Mouse (Mus musculus) mature B cell (primary cell): ENCODE results near the gene Slc7a15.
"Not testable (repeated sequence)": the region's sequence is repeated elsewhere in the genome, so short reads cannot be mapped to it uniquely, and the experiment has no call there.

Source experiments
- in situ Hi-C: fragments of 300-500 bp; cut with MboI; formaldehyde crosslinking; loops from 2 replicates; pipeline ENCODE4 v1.14.3; 2019

The Slc7a15 gene

DNA sequence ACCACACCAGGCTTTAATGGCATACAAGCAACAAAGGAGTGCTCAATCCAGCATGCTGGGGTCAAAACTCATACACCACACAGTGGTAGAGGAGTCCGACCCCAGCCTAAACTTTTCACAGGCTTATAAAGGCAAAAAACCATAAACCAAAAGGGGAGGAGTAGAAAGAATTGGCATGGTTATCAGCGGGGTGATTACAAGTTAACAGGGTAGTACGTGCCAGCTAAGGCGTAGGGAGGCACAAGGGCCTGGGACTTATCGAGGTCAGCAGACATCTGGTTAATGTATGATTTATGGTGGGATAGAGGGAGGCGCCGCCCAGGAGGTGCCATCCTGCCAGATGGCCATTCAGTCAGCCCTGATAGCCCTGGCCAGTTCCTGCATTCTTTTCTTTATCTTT lies at the start of gene Slc7a15:
Gene Slc7a15, minus strand, starts transcription at position 101 of the 400 bp plus-strand sequence.
- in situ Hi-C loops: not testable (repeated sequence)

- in situ Hi-C loops: not testable (repeated sequence)
Measured at GRCm38 (mm10) chr12:8648211-8648610, 49.3 kb upstream of the Slc7a15 start.

- in situ Hi-C loops: no loop called here
Measured at GRCm38 (mm10) chr12:8641425-8641735, 42.5 kb upstream of the Slc7a15 start.

DNA sequence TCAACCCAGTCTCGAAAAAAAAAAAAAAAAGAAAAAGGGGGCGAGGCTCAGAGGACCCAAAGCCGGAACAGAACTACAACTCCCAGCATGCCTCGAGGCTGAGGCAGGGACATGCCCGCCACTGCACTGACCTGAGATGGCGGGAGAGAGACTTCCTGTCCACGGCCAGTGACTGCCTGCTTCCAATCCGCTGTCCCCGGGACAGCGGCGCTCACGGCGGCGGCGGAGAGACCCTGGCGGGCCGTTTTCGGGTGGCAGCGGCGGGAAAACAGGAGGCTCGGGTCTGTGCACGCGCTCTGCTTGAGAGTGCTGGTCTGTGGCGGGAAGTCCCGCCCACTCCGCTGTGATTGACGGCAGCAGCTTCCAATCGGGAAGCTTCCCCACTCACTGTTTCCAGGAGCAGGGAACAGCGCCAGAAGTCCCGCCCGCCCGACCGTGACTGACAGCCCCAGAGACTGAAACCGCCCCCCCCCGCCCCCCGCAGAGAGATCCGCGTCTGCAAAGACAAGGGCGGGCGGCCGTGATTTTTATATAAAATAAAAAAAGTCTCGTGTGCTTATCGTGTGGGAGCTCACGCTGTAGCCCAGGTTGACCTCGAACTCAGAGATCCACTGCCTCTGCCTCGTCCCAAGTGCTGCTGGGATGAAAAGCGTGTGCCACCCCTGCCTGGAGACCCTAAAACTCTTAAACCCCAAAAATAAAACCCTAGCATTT lies 42.0 kb upstream of the Slc7a15 start:
- in situ Hi-C loops: no loop called here

DNA sequence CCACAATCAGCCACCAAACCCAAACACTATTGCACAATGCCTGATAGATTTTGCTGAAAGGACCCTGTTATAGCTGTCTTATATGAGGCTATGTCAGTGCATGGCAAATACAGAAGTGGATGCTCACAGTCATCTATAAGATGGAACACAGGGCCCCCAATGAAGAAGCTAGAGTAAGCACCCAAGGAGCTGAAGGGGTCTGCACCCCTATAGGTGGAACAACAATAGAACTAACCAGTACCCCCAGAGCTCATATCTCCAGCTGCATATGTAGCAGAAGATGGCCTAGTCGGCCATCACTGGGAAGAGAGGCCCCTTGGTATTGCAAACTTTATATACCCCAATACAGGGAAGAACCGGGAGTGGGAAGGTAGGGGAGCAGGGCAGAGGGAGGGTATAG lies 41.3 kb upstream of the Slc7a15 start:
- in situ Hi-C loops: not testable (repeated sequence)

- in situ Hi-C loops: not testable (repeated sequence)
Measured at GRCm38 (mm10) chr12:8638411-8639087, 39.7 kb upstream of the Slc7a15 start.

GRCm38 (mm10) chr12:8636945-8637344 lies 38.1 kb upstream of the Slc7a15 start:
- in situ Hi-C loops: no loop called here

DNA sequence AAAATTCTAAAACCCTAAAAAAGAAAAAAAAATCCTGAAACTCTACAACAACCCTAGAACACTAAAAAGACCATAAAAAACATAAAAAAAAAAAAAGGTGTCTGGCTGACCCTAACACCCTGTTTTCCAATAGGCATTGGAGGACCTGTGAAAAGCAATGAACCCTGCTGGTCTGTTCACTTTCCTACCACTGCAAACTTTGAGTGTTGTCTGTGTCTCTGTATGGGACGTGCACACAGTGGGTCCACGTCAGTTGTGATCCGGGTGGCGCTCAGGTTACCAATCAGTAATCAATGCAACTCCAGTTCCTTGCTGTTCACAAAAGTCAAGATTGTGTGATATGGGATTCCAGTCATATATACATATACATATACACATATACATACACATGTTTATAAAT lies 36.7 kb upstream of the Slc7a15 start:
- in situ Hi-C loops: no loop called here

DNA sequence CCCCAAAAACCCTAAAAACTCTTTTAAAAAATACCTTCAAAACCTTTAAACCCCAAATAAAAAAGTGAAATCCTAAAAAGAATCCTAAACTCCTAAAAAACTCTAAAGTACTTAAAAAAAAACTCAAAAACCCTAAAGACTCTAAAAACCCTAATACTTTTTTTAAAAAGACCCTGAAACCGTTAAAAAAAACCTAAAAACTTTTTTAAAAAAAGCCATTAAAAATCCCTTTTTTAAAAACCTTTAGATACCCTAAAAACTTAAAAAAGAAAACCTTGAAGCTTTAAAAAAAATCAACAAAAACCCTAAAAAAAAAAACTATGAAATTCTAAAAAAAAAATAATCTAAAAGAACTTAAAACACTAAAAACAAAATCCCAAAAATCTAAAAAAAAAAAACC lies 35.4 kb upstream of the Slc7a15 start:
- in situ Hi-C loops: no loop called here

GRCm38 (mm10) chr12:8632737-8633365 lies 34.0 kb upstream of the Slc7a15 start:
- in situ Hi-C loops: no loop called here

DNA sequence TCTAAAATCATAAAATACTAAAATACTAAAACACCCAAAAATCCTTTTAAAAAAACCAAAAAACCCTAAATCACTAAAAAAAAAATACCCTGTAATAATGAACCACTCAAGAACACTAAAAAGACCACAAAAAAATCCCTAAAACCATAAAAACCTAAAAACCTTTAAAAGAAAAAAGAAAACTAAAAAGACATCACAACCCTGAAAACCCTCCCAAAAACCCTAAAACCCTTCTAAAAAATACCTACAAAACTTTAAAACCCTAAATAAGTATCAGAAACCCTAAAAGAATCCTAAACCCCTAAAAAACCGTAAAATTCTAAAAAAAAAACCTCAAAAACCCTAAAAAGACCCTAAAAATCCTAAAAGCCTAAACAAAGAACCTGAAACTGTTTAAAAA lies 32.8 kb upstream of the Slc7a15 start:
- in situ Hi-C loops: no loop called here

- in situ Hi-C loops: no loop called here
Measured at GRCm38 (mm10) chr12:8629537-8629936, 30.7 kb upstream of the Slc7a15 start.

DNA sequence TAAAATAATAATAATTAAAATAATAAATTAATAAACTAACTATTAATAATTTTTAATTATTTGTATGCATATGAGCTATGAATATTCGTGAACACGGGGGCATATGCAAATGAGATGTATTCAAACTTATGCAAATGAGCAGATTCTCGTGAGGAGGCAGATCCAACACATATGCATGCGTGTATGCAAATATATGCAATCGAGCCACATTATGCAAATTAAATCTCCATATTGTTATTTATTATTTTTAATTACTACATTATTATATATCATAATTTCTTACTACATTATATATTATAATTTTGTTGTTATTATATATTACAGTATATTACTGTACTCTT lies 21.8 kb upstream of the Slc7a15 start:
- in situ Hi-C loops: no loop called here

DNA sequence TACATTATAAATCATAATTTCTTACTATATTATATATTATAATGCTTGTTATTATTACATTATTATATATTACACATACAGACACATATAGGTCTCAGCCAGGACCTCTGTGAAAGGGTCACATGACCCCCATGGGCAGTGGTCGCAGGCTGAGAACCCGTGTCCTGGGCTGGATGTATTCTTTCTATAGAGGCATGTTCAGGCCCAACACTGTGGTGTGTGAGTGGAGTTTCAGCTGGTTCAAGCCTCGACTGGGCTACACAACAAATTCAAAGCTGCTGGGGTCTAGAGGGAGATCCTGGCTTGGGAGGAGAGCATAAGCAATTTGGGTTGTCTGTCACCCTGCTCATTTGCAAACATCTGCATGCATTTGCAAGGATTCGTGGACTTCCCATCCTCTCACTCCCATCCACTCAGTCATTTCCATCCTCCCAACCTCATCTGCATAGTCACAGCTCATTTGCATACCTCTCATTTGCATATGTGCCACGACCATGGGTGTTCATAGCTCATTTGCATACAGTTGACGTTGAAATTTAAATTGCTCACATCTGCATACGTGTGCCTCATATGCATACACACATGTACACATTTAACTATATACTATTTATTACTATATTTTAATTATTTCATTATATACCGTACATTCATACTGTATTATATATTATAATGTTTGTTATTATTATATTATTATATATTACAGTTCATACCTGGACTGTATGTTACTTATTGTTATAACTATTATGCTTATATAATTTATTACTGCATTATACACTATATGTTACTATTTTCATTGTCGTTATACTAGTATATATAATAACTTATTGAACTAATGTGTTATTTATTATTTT lies 21.2 kb upstream of the Slc7a15 start:
- in situ Hi-C loops: no loop called here

GRCm38 (mm10) chr12:8618271-8618670 lies 19.4 kb upstream of the Slc7a15 start:
- in situ Hi-C loops: no loop called here

GRCm38 (mm10) chr12:8609070-8609469 lies 10.2 kb upstream of the Slc7a15 start:
- in situ Hi-C loops: no loop called here

- in situ Hi-C loops: no loop called here
Measured at GRCm38 (mm10) chr12:8595611-8596010, 3.3 kb downstream of the Slc7a15 start.

- in situ Hi-C loops: not testable (repeated sequence)
Measured at GRCm38 (mm10) chr12:8591326-8591725, 7.5 kb downstream of the Slc7a15 start.

DNA sequence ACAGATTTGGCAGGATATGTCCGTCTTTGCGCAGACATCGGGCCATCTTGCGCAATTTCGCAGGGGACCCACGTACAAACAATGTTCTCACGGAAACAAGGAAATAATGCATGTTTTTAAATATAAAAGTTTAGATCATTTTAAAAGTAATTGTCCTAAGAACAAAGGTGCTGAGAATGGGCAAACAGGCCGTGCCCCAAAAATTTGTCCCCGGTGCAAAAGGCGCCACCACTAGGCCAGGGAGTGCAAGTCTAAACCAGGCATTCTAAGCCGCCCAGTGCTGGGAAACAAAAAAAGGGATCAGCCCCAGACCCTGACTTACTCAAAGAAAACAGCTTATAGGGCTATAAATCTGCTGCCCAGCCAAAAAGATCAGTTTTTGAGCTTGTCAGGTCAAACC lies 25.5 kb downstream of the Slc7a15 start:
- in situ Hi-C loops: no loop called here

GRCm38 (mm10) chr12:8571903-8572341 lies 26.9 kb downstream of the Slc7a15 start:
- in situ Hi-C loops: not testable (repeated sequence)

GRCm38 (mm10) chr12:8571287-8571902 lies 27.5 kb downstream of the Slc7a15 start:
- in situ Hi-C loops: not testable (repeated sequence)

- in situ Hi-C loops: not testable (repeated sequence)
Measured at GRCm38 (mm10) chr12:8562213-8562612, 36.7 kb downstream of the Slc7a15 start.
